Mouse (Mus musculus) urinary bladder, postnatal 10 days (tissue): ENCODE data around the gene Oscar.
"Not testable (repeated sequence)": the region's sequence is repeated elsewhere in the genome, so short reads cannot be mapped to it uniquely, and the experiment has no call there.

Source experiments
- DNase-seq: peaks from one replicate; pipeline ENCODE4 v3.0.0; 2022; ENCODE audit warnings: low spot score

Oscar gene

DNA sequence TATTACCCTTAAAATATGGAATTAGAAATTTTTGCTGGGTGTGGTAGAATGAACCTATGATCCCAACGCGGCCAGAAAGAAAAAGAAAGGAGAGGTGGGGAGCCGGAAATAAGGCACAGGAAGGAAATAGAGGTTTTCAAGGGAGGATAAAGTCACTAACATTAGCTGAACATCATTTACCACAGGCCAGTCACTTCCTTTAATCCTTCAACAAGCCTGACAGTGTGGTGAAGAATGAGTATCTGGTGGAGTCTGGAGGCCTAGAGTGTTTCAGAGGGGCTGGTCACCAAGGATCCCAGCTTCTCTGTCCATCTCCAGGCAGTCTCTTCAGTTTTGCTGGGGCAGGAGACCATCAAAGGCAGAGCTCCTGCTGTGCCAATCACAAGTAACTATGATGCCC, 5.5 kb downstream of the Oscar start:
- DNase-seq, result no peak

DNA sequence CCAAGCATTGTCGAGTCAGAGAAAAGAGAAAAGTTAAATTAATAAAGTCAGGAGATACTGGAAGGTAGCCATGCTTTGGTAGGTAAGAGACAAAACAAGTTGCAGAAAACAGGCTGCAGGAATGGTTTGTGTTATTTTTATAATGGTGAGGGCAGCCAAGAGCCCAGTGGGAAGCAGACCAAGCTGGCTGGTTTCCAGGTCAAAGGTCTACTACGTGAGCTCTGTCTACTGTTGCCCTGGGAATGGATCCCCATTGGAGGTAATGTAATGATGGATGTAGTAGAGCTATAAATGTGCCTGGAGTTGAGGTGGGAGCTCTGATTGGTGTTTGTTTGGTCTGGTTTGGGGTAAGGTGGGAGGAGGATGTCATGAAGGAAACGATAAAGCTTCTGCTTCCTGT, 6.9 kb downstream of the Oscar start:
- no peak for DNase-seq

DNA sequence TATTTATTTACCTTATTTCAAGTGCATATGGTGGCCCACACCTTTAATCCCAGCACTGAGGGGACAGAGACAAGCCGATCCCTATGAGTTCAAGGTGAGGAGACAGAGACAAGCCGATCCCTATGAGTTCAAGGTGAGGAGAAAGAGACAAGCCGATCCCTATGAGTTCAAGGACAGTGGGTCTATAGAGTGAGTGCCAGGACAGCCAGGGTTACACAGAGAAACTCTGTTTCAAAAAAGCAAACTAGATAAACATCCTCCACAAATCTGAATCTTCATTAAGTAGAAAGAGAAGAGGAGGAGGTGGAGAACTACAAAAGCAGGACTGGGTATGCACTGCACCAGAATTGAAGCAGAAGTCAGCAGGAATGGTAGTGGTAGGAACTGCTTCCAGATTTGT, 7.3 kb downstream of the Oscar start:
- DNase-seq, result no peak

DNA sequence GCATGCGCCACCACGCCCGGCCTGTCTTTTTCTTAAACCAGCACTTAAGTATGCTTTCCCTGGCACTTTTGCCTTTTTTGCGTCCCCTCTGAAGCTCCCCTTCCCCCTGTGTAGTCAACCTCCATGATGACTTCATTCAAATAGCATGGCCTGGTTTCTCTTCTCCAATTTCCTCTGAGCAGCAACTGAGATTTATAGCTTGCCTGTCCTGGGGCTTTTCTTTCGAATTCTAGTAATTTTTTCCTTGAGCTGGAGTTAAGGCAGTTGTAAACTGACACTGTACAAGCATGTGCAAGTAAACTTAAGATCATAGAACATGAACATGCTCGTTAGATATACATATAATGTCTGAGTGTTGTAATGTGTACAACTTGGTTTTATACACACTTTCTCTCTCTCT, 8.6 kb downstream of the Oscar start:
- DNase-seq, result no peak

DNA sequence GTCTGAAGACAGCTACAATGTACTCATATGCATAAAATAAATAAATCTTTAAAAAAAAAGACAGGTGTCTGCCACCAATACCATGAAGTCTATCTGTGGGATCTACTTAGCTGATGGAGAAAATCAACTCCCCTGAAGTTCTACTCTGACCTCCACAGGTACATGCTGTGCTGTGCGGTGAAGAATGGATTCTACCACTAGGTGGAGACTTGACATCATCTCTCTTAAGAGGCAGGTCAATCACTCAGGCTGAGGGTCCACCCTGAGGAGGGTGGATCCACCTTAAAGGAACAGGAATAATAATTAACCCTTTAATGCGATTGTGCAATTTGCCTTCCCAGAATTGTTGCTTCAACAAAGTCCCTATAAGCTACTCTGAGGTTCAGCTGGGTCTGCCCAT, 9.2 kb downstream of the Oscar start:
- DNase-seq, result no peak

DNA sequence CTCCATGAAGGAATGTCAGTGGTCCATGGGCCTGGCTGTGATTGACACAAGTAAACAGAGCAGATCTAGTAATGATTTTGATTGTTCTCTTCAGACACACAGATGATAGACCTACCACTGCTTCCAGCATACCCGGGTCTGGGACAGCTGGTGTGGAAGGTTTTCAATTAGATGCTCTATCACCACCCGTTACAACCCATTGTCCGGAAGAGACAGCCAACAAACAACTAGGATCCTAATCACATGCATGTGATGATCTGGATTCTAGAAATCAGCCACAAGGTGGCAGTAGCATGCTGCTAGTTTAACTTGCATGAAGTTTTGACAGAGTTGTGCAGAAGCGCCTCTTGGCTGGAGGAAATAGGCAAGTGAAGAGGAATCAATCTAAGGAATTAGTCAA, 14.8 kb downstream of the Oscar start:
- no peak for DNase-seq

DNA sequence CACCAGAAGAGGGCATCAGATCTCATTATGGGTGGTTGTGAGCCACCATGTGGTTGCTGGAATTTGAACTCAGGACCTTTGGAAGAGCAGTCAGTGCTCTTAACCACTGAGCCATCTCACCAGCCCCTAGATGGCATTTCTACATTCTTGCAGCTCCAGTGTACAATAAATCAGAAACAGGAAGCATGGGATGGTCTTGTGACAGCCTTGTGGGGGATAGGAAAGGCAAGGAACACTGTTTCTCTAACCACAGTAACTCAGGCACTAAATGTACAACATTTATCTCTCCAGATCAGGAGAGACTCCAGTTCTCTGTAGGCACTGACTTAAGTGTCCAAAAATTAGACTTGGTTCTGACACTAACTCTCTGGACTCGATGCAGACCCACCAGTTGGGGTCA, 18.2 kb downstream of the Oscar start:
- DNase-seq, result not testable (repeated sequence)

DNA sequence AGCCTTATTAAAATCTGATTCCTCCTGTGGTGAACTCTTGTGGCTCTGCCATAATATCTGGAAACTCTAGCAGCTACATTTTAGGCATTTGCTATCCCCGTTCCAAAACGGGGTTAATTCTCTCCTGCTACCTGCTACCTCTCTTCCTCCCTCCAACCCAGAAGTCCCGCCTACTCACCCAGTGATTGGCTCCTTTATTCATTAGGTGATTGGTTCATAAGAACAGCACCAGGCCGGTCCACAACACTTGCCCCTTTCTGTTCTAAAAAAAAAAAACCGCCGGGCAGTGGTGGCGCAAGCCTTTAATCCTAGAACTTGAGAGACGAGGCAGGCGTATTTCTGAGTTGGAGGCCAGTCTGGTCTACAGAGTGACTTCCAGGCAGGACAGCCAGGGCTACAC, 20.8 kb downstream of the Oscar start:
- DNase-seq, result no peak

DNA sequence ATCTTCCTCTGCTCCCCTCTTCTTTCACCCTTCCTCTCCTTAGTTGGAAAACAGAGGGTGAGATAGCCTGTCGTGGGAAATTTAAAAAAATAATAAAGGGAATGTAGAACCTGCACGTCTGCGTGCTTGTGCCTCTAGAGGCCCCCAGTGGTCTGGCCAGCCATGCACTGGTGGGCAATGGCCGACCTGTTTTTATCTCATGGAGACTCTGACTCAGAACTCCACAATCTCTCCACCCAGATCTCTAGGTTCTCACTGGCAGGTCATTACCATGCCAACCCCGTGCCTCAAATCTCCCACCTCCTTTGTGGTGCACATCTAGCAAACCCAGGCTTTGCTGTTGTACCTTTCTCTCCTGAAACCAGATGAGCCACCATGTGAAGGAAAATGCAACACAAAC, 21.3 kb downstream of the Oscar start:
- DNase-seq, result no peak

DNA sequence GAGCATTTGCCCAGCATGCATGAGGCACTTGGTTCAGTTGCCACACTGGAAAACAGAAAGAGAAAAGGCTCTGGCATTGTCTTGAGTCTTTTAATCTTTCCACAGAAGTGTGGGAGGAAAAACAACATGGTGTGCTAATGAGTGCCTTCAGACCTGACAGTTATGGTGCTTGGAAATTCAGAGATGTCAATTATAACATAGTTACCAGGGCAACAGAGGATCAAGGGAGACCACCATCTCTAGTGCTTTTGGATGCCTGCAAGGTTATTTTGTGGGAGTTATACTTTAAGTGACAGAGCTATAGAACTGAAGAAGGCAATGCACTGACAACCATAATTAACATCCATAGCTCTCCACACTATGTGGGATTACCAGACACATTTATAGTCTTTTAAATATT, 22.1 kb downstream of the Oscar start:
- no peak for DNase-seq

DNA sequence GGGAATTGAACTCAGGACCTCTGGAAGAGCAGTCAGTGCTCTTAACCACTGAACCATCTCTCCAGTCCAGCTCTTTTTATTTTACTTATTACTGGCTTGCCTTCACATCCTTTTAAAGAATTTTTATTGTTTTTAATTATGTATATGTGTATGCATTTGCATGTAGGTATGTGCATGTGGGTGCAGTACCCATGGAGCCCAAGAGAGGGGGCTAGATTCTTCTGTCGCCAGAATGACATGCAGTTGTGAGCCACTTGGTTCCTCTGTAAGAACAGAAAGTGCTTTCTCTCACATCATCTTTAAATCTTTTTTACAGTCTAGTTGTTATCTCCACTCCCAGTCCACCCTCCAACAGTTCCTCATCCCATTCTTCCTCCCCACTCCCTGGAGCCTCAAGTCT, 24.4 kb downstream of the Oscar start:
- no peak for DNase-seq

DNA sequence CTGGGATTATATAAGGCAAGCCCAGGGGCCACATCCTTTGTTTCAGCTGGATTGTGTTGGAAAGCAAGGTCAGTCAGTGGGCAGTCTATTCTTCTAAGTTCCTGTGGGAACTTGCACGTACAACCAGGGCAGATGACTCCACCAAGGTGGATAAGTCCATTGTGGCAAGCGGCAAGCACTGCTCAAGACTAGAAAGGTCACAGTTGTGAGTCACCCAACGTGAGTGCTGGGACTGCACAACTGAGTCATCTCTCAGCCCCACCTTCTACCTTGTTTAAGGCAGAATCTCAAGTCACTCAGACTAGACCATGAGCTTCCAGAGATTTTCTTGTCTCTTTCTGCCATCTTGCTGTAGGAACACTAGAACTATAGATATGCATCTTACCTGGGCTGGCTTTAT, 25.4 kb downstream of the Oscar start:
- no peak for DNase-seq

DNA sequence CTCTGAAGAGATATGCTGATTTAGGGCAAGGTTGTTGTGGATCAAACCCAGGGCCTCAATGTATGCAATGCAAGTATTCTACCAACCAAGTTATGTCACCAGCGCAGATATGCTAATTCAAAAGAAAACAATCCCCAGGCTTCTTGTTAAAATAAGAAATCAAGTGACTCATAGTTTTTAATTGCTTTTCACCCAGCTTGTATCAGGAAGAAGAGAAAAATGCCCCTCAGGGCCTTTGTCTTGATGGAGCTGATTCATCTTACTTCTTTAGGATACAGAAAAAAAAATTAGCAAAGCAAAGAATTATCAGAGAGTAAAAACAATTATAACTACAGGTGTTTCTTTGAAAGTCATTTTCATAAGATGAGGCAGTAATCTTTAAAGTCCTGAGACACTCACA, 28.7 kb downstream of the Oscar start:
- DNase-seq, result no peak

DNA sequence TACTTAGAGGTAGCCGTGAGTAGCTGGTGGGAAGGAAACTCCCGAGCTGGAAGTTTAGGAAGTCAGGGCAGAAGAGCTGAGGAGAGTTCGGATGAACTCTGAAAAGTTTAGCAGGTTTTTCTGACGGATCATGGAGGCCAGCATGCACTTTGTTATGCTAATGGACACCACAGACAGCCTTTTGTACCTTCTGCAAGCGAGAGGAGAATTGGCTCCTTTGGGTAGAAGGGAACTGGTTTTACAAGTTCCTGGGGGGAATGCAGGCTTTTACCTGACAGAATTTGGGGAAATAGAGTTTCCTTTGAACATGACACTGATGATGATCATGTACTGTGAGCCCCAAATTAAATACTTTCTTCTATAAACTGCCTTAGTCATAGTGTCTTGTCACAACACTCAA, 29.7 kb downstream of the Oscar start:
- DNase-seq, result no peak

DNA sequence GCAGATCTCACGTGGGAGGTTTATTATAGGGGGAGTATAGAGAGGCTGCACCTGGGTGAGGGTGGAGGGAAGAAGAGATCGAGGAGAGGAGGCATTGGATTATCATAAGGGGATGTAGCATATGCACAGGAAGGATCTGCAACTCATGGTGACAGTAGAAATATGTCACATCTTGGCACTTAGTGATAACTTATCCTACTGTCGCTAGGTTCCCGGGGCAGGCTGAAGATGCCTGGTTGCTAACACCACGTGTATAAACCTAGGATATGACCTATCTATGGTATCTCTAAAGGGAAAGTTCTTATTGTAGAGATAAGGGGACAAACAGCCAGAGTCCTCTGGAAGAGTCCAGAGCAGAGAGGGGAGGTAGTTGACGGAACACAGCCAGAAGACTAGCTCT, 30.2 kb downstream of the Oscar start:
- DNase-seq, result no peak

DNA sequence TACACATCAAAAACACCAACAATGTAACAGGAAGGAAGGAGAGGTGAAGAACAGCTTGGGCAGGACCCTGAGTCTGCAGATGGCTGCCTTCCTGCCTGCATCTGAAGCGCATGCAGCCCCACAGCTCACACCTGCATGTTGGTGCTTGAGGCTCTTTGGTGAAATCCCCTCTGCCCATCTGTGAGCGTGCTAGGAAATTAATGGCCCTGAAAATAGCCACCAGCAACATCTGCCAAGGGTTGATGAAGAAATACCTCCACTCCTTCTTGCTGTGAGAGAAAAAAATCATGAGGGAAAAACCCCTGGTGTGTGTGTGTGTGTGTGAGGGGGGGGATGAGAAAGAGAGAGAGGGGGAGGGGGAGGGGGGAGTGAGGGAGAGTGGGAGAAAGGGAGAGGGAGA, 35.9 kb downstream of the Oscar start:
- DNase-seq, result no peak

DNA sequence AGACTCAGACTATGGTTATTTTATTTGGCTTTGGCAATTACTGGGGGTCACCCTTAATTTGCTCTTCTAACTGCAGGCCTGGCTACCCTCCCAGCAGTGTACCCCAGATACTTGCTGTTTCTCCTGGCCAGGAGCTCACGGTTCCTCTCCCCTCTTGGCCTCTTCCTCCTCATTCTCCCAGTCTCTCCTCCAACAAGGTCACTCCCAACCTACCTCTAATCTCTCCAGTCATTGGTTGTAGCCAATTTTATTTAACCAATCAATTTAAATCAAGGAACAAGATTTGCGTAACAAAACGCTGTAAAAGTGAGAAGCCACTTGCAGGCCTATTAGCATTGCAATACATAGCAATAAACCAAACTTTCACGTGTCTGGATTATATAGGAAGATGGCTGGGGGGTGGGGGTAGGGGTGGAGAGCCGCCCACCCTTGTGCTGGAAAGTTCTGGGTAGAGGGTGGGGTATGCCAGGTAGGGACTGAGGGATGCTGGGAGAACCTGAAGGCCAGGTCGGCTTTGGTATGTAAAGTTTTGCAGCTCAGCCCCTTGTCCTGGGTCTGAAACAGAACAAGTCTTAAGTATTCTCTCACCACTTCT, 36.9 kb downstream of the Oscar start:
- no peak for DNase-seq

DNA sequence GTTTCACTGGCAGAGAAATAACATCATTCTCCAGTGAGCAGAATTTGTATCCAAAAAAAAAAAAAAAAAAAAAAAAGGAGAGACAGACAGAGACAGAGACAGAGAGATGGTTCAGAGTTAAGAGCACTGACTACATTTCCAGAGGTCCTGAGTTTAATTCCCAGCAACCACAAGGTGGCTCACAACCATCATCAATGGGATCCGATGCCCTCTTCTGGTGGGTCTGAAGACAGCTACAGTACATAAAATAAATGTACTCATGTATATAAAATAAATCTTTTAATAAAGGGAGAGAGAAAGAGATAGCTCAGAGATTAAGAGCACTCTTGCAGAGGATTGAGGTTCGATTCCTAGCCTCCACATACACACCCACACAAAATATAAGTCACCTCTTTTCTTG, 37.8 kb downstream of the Oscar start:
- no peak for DNase-seq

DNA sequence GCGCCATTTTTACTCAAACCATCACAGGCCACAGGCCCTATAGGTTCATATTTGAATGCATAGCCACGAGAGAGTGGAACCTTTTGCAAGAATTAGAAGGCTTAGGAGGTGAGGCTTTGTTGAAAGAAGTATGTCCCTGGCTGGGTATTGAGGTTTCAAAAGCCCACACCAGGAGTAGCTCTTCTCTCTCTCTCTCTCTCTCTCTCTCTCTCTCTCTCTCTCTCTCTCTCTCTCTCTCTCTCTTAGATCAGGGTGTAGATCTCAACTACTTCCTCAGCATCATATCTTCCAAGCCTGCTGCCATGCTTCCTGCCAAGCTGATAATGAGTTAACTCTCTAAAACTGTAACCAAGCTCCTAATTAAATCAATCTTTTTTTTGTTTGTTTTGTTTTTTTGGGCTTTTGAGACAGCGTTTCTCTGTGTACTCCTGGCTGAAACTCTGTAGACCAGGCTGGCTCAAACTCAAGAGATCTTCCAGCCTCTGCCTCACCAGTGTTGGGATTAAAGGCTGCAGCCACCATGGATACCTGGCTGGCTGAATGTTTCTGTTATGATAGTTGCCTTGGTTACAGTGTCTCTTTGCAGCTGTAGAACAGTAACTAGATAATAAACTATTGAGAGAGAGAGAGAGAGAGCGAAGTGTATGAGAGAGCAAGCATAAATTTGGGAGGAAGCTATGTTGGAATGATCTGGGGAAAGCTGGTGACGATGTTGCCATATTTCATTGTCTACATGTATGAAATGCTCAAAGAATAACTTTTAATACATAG, 39.4 kb downstream of the Oscar start:
- no peak for DNase-seq

DNA sequence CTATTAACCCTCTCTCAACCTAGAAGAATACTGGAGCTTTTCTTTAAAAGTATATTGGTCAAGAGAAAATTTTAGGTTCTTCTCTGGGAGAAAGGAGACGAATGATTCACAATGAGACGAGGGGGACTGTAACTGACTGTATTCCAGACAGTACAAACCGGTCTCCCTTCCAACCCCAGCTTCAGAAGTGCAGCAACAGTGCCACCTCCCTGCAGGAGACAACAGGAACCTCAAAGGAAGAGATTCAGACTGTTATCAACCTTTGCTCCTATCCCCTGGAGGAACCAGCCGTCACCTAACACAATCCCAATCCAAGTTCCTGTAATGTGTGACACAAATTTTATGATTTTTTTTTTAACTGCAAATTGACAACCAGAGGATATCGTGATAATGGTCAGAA, 41.7 kb downstream of the Oscar start:
- no peak for DNase-seq

DNA sequence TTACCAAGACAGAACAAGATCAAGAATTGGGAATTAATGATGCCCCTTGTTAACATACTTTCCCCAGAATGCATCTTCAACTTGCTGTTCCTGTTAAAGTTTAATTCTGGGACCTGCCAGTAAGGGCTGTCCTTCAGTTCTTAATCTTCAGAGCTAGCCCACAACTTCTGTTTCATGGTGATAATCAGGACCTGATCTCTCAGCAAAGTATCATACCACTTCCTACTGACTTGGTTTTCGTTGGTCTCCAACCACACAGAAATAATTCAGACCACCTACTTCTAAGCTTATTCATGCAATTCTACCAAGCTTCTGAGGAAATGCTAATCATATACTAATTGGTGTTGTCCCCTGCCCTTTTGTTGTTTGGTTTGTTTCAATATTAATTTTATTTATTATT, 44.1 kb downstream of the Oscar start:
- DNase-seq, result no peak

DNA sequence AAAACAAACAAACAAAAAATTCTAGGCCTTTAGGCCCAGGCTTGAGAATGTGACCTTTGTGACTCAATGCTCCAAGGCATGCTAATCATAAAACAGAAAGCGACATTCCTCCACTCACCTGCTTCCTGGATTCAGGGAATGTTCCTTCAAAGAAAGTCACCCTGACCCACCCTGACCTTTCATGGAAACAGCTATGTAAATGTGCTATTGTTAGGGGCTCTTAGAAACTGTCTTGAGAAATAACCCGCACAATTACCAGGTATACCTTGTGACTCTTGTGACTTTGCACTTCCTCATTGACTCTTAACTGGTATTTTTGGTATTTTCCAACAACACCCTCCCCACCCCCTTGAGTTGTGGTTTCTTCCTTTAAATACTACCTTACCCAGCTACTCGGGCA, 45.4 kb downstream of the Oscar start:
- DNase-seq, result not testable (repeated sequence)

DNA sequence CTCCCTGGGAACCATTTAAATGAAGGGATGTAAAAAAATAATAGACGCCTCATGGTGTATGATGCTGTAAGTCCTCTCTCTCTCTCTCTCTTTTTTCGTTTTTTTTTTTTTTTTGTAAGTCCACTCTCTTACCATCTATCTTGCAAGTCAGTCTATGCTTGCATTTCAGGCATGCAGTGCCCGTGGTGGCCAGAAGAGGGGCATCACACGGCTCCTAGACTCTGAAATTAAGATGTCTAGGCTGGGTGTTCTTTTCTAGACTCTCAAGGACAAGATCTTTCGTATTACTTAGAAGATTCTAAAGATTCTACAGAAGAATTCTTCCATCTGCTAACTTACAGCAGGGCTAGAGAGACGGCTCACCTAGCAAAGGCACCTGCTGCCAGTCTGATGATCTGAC, 46.2 kb downstream of the Oscar start:
- DNase-seq, result no peak

DNA sequence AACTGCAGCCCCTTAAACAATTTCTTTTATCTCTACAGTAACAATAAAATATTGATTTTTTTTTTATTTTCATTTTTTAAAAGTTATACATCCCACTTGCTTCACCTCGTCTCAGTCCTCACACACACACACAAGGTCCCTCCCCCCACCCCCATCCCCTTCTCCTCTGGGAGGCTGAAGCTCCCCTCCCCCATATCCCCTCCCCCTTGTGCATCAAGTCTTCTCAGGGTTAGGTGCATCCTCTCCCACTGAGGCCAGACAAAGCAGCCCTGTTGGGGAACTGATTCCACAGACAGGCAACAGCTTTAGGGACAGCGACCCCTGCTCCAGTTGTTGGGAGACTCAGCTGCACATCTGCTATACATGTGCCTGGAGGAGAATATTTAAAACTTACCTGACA, 48.6 kb downstream of the Oscar start:
- DNase-seq, result no peak
